Mouse (Mus musculus) liver, embryonic 14.5 days (tissue): ENCODE data around the gene Rpl37a.

Experiments
- CTCF ChIP-seq: IDR thresholded peaks from 2 replicates; pipeline ENCODE4 v1.5.1; 2016; ENCODE audit warnings: antibody characterized with exemption, low read depth, control low read depth
- EP300 ChIP-seq: IDR thresholded peaks from 2 replicates; pipeline ENCODE4 v1.6.1; 2016; ENCODE audit warnings: antibody characterized with exemption, low read depth

DNA sequence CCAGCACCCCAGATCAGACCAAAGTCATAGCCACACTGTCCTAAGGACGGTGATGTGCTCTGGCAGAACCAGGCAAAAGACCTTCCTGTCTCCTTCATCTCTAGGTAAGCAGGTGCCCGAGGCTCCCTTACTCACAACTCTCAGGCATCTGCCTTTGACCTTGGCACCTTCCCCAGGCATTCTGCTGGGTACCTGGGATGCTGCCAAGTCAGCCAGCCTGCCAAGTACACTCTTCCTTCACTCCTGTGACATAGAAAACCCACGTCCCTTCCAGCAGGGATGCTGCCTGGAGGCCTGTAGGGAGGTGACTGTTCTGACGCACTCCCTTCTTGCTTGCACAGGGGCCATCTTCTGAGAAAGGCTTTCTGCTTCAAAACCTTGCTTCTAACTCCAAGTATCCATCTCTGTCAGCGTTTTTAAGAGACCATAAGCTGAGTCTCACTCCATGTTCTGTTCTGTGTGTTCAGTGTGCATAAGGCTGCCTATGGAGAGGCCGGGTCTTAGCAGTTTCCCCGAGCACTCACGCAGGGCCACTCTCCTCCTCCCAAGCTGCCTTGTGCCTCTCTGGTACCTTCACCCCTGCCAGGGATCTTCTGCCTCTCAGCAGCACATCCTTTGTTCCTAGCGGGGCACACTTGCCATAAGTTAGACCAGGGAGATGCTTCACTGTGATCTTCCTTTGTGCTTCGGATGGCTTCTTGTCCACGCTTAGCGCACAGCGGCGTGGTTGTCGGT lies 28.0 kb downstream of the Rpl37a start:
- TF ChIP-seq EP300 (no peak), CTCF (no peak)
